Mouse (Mus musculus): ENCODE results near the gene Fnd3c2.
A peak's percentile ranks its signal among the peaks of the same experiment; 100 is the strongest.
"Not testable (repeated sequence)": the region's sequence is repeated elsewhere in the genome, so short reads cannot be mapped to it uniquely, and the experiment has no call there.

The Fnd3c2 gene

DNA sequence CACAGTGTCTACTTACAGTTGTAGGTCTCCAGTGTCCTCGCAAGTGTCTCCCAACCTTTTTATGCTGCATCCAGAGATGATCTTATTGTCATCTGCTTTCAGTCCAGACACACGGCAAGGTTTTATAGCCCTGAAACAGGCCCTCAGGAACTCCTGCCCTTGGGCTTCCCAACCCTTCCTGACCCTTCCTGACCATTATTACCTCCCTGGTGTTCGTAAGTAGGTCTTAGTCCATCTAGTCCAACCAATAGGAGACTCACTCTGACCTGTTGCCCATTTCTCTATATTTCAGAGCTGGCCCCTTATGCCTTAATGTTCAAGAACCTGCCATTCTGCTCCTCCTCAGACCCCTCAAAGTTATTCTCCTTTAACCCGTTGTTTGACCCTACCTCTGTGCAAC lies at the start of gene Fnd3c2:
Gene Fnd3c2, minus strand, starts transcription at position 101 of the 400 bp plus-strand sequence.
- no peak for DNase-seq

DNA sequence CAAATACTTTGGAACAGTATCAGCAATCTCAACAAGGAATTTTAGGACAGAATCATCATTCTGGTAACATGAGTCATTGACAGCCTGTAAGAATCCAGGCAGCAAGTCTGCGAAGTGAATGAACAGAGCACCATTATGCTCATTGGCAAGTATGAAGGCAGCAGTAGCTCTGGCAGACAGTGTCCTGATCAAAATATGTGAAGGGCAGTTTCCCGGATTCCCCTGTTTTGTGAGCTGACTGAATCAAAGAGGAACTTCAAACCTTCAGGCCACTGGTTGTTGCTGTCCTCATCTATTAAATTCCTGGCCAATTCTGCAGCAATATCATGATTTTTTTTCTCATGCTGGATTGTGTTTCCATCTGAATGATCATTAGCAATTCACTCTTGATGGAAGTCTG lies 29.3 kb upstream of the Fnd3c2 start:
- DNase-seq, result no peak

DNA sequence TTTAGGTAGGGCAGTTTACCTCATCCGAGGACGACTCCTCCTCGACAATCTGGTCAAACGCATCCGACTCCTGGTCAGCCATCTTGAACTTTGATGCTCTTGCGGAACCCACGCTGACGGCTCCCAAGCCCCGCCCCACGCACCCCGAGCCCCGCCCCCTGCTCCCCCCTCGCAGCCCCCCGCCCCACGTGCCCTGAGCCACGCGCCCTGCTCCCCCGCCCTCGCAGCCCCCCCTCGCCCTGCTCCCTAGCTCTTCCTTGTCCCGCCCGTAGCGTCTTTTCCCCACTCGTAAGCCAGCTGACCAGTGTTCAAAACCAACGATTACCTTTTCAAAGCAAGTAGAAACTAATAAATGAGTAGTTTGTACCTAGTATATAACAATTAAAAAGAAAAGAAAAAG lies 34.1 kb downstream of the Fnd3c2 start, which contains the start of gene Taf9b:
Gene Taf9b, minus strand, starts transcription at position 101 of the 400 bp plus-strand sequence.
- DNase-seq, result peak; percentile 19

DNA sequence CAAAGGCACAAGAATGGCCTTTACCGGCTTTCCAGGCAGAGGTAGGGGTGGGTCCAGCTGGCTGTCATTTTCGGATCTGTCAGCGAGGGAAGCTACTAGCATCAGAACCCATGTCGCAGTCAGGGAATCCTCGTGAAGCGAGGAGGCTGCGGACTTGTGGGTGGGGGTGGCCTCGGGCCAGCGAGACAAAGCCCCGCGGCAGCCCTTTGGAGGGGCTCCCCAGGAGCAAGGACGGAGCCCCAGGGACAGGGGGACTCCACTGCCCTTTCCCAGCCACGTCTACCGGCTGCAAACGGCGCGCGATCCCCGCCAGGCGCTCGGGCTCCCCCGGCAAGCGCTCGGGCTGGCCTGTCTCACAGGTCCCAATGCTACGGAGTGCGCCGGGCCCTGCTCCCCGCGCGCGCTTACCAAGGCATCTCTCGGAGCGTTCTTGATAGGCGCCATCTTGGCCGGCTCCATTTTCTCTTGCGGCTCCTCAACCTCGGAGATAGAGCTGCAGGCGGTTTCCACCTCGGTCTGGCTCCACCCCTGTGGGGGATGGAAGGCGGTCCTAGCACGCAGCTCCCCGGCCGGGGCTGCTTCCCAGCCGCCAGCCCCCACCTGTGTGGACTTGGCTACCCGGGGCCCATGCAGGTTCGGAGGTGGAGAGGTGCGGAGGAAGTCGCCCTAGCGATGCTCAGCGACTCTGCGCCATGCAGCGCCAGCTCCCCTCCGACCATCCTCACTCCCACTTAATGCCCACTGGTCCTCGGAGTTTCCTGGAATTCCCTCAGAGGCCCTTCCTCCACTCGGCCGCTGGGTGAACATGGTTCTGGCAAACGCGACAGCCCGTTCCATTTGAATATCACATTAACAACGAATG lies 35.8 kb downstream of the Fnd3c2 start:
- peak; percentile 97 for DNase-seq

DNA sequence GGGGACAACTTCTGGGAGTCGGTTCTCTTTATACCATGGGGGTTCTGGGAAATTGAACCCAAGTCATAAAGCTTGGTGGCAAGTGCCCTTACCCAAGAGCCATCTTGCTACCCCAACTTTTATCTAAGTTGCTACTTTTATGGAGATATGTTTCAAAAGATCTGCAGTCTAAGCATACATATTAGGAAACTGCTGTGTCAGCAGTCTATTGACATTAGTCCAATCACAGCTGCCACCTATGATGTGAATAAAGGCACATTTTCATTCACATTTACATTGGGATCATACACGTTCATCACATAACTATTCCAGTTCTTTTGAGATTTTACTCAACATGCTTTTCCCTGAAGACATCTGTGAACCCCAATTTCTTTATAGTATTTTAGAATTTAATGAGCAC lies 46.1 kb downstream of the Fnd3c2 start:
- DNase-seq, result no peak

DNA sequence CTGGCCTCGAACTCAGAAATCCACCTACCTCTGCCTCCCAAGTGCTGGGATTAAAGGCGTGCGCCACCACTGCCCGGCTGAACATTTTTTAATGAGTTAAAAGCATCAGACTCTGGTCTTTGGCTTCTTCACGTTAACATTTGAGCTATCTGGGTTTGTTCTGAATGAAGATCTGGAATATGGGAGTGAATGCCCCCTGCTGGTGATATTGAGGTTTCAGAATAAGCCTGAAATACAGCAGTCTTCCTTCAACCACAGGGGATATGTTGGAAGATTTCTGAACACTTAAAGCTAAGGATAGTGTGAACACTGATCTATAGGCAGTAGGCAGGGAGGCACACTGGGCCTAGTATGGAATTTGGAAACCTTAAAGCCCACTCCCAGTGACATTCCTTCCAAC lies 56.3 kb downstream of the Fnd3c2 start:
- no peak for DNase-seq

DNA sequence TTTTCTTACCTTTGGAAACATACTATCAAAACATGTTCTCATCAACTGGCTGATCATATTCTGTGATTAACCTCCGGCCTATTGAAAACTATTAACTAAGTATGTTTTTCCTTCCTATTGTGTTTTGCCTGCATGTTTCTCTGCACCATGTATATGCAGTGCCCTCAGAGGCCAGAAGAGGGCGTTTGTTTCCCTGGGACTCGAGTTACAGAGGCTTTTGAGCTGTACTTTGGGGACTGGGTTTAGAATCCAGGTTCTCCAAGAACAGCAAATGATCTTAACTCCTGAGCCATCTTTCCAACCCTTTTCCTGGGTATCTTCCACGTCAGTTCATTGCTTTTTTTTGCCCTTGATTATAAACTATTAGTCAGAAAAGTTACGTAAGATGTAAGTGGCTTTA lies 57.9 kb downstream of the Fnd3c2 start:
- DNase-seq, result no peak

DNA sequence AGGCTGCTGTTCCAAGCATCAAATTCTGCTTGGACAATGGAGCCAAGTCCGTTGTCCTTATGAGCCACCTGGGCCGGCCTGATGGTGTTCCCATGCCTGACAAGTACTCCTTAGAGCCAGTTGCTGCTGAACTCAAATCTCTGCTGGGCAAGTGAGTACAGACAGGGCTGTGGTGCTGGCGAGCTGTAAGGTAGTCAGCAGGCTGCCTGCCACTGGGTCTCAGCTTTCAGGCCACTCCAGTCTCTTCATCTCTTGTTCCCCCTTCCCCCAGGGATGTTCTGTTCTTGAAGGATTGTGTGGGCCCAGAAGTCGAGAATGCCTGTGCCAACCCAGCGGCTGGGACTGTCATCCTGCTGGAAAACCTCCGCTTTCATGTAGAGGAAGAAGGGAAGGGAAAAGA lies 60.8 kb downstream of the Fnd3c2 start:
- DNase-seq, result not testable (repeated sequence)

DNA sequence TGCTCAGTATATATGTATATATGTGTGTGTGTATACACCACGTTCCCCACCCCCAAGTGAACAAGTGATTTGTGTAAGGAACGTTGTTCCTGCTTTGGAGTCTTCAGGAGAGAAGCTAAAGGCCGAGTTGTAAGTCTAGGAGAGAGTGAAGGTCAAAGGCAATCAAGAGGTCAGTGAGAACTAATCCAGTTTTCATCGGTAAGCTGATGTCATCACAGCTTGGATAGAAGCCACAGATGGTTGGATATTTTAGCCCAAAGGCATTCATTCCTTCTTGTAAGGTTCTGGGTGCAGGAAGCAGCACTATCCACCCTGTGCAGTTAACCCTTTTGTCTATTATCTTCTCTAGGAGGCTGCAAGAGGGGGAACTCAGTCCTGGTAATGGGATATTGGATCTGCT lies 65.1 kb downstream of the Fnd3c2 start:
- DNase-seq, result no peak

DNA sequence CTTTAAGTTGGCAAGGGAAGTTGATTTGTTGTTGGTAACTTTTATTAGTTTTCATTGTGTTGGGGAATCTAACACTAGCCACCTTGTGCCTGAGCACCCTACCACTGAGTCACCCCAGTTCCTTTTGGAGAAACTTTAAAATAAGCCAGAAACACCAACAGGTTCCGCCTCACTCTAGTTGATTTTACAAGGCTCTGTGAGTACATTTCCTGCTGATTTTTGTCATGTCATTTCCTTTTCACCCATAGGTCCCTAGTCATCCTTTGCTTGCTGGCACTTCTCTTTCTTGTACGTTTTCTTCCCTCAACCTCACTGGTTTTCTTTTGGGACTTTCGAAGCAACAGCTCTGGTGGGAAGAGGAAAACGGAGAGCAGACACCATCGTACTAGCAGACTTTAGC lies 65.8 kb downstream of the Fnd3c2 start:
- no peak for DNase-seq

DNA sequence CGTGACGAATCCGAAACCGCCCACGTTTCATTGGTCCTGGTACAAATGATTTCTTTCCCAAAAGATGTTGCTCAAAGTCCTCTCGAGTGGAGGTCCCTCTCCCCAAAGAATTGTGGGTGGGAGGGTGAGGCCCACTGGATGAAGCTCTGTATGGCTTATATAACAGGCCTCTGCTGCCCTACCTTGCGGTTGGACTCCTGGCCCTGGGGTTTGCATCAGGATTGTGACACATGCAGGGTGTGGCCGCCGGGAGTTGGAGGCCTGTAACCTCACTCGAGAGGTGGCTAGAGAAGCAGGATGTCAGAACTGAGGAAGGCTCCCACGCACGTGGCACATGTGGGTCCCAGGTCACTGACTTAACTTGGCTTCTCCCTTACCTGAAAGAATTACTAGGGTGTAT lies 67.4 kb downstream of the Fnd3c2 start:
- DNase-seq, result peak; percentile 91

DNA sequence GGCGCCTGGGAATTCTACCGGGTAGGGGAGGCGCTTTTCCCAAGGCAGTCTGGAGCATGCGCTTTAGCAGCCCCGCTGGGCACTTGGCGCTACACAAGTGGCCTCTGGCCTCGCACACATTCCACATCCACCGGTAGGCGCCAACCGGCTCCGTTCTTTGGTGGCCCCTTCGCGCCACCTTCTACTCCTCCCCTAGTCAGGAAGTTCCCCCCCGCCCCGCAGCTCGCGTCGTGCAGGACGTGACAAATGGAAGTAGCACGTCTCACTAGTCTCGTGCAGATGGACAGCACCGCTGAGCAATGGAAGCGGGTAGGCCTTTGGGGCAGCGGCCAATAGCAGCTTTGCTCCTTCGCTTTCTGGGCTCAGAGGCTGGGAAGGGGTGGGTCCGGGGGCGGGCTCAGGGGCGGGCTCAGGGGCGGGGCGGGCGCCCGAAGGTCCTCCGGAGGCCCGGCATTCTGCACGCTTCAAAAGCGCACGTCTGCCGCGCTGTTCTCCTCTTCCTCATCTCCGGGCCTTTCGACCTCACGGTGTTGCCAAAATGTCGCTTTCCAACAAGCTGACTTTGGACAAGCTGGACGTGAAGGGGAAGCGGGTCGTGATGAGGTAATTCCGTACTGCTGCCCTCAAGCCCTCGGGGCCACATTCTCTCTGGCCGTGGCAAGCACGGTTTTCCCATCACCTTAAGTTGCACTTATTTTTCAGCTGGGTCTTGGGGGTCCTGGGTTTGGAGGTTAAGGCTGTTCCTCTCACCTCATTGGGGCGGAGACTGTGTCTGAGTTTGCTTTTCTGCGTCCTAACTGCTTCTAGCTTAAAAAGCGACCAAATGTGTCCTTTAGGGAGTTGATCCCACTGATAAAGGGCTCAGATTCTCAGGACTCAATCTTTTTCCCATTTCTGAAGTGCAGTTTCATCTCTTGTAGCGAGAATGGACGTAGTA lies 68.2 kb downstream of the Fnd3c2 start, which contains the start of gene Pgk1:
Gene Pgk1, plus strand, starts transcription at position 388 of the 937 bp plus-strand sequence.
- peak; percentile 100 for DNase-seq

DNA sequence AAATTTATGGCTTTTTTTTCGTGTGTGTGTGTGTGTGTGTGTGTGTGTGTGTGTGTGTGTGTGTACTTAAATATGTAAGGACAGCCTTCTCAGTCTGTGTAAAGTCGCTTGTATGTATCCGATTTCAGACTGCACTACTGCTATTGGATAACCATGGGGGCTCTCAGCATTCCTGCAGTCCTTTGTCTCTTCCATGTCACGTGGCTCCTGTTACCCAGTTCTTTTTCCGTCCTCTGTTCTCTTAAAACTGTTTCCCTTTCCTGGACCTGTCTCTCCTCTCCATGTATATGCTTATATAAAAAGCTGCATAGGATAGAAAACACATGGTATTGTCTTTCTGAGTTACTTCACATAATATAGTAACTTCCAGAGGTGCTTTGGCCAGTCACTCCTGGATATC lies 69.5 kb downstream of the Fnd3c2 start:
- no peak for DNase-seq
